Mouse (Mus musculus) E14TG2a.4 (cell line): ENCODE data around the gene Inpp5d.

Experiments used
- CTCF ChIP-seq: conservative IDR thresholded peaks from 2 replicates; pipeline ENCODE4 v1.5.1; 2014; ENCODE audit warnings: low read length
- NANOG ChIP-seq: IDR thresholded peaks from 2 replicates; pipeline ENCODE4 v1.6.1; 2014; ENCODE audit warnings: borderline replicate concordance, low read length, mixed read lengths
- POU5F1 ChIP-seq: IDR thresholded peaks from 2 replicates; pipeline ENCODE4 v1.6.1; 2014; ENCODE audit warnings: low read length, borderline replicate concordance

DNA sequence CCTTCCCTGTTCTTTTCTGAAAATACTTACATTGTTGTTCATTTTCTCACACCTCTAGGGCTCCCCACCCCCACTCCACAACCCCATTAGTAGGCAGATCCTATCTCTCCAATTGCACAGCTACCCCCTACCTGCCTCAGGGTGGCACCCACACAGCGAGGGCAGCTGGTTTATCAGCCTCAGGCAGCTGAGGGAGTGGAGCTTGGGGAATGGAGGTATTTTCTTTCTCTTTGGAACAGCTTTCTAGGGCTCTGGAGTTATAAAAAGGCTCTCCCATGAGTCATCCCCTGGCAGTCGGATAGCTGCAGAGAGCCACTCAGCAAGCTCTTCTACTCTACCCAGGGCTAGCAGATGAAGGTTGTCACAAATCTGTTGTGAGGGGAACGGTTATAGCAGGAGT is 25.9 kb upstream of the Inpp5d start:
- TF ChIP-seq CTCF: no peak
- no peak for TF ChIP-seq POU5F1
- TF ChIP-seq NANOG: no peak
